Mouse (Mus musculus) liver, embryonic 11.5 days (tissue): ENCODE data around the gene Orc3. TPM values are rescaled to one million over a fixed set of nuclear protein-coding genes. Genes with fewer than 3 reads are reported as not detected.

ENCODE experiments used
- ATAC-seq: fragments of 200-750 bp; cut with Nextera tagmentation; replicated peaks from 2 replicates; pipeline ENCODE4 v1.8.0; 2017; ENCODE audit warnings: moderate number of reproducible peaks, mild to moderate bottlenecking, moderate TSS enrichment, moderate library complexity; ENCODE audit not compliant: low FRiP score
- DNase-seq: peaks from one replicate; pipeline ENCODE4 v3.0.0-alpha.2; 2017; ENCODE audit warnings: low spot score
- H3K27ac ChIP-seq: fragments of 300-500 bp; sonication (generic); 2 replicates; pipeline ENCODE4 v1.5.1; 2014; ENCODE audit warnings: mild to moderate bottlenecking, low read depth, low read length, control low read depth
- H3K27me3 ChIP-seq: fragments of 300-500 bp; sonication (generic); replicated peaks from 2 replicates; pipeline ENCODE4 v1.6.1; 2014; ENCODE audit warnings: low read length, mixed read lengths; ENCODE audit not compliant: control insufficient read depth, insufficient read depth
- H3K36me3 ChIP-seq: fragments of 300-500 bp; sonication (generic); 2 replicates; pipeline ENCODE4 v1.6.1; 2014; ENCODE audit warnings: mild to moderate bottlenecking, low read length, moderate library complexity, mixed read lengths; ENCODE audit not compliant: control insufficient read depth, insufficient read depth
- H3K4me1 ChIP-seq: fragments of 300-500 bp; sonication (generic); replicated peaks from 2 replicates; pipeline ENCODE4 v1.6.1; 2014; ENCODE audit warnings: low read length, mixed read lengths; ENCODE audit not compliant: control insufficient read depth, insufficient read depth
- H3K4me2 ChIP-seq: fragments of 300-500 bp; sonication (generic); 2 replicates; pipeline ENCODE4 v1.6.1; 2014; ENCODE audit warnings: mild to moderate bottlenecking, control low read depth, moderate library complexity
- H3K4me3 ChIP-seq: fragments of 300-500 bp; sonication (generic); 2 replicates; pipeline ENCODE4 v1.5.1; 2014; ENCODE audit warnings: low read depth, low read length, control low read depth
- H3K9ac ChIP-seq: fragments of 300-500 bp; sonication (generic); 2 replicates; pipeline ENCODE4 v1.6.1; 2014; ENCODE audit warnings: low read depth, low read length, control low read depth
- H3K9me3 ChIP-seq: fragments of 300-500 bp; sonication (generic); 2 replicates; pipeline ENCODE4 v1.6.1; 2016; ENCODE audit warnings: low read length, inconsistent platforms, mixed read lengths; ENCODE audit not compliant: control insufficient read depth
- WGBS: fragments of 180-500 bp; shearing (Covaris S2); extraction: QIAGEN DNeasy Blood & Tissue Kit; methylation state at CpG from one replicate; pipeline ENCODE4 v1.1.7; 2014; 5-methylcytosine and 5-hydroxymethylcytosine counted together
- polyA plus RNA-seq: library from polyadenylated mRNA; unstranded; fragments of >200 nt; fragmentation: Nextera tagmentation; extraction: Ambion mirVana; gene quantifications from 2 replicates; pipeline ENCODE4 v1.2.1, GENCODE M21; 2014

Gene Orc3
- polyA plus RNA-seq: 116 and 130 TPM in 2 replicates

DNA sequence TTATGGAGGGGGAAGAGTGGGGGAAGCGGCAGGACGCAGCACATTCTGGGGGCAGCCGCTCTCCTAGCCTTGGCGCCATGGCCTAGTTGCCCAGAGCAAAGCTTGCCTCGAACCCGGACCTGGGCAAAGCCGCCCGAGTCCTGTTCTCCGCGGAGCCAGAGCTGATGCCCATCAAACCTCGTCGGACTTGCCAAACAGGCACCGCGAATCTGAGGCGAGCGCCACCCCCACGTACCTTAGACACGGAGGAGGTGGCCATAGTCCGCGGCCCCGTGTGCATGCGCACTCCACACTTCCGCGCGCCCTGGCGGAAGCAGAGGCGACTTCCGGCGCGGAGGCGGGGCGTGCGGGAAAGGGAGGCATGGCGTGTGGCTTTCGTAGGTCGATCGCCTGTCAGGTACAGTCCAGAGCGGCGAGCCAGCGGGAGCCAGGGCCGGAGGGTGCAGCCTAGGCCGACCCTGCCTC is at the start of gene Orc3, which contains the start of gene Rars2:
TSS of gene Orc3 (minus strand) at position 315 of the 465 bp plus-strand sequence.
TSS of gene Rars2 (plus strand) at position 328 of the 465 bp plus-strand sequence.
- peaks cover 11% of the 10 kb centered on the region; the same call in 1 of the 2 replicates for H3K4me1 ChIP-seq
- H3K9ac ChIP-seq: peak within 1 kb of the TSS; percentile 94
- under 1% methylated on average over 42 of the region's 42 CpGs for WGBS
- H3K4me2 ChIP-seq: peak within 1 kb of the TSS; percentile 84
- H3K27ac ChIP-seq: peak within 1 kb of the TSS; percentile 70
- ATAC-seq (peak; percentile 98), DNase-seq (peak; percentile 93)
- H3K4me3 ChIP-seq: peak within 1 kb of the TSS; percentile 85
- no peaks in the 10 kb centered on the region for H3K9me3 ChIP-seq
- H3K27me3 ChIP-seq: no peaks in the 10 kb centered on the region
- H3K36me3 ChIP-seq: no peaks in the 10 kb centered on the region; the same call in 1 of the 2 replicates

DNA sequence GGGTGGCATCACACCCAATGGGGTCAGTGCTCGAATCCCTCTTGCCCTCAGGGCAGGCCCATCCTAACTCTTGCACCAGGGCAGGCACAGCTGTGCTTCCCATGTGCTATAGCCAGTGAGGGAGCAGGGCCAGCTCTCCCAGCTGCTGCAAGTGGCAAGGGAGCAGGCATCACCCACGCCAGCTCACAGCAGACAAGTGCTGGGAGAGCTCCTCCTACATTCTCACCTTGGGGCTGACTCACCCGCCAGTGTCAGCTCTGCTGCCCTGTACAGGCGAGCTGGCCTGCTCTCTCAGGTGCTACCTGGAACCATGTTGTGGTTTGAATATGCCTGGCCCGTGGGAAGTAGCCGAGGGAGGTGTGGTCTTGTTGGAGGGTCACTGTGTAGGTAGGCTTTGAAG is 47.2 kb upstream of the Orc3 start:
- no peak for DNase-seq
- Histone ChIP-seq H3K36me3 (peaks cover 39% of the 10 kb centered on the region), H3K4me3 (no peak overlapping the region), H3K27me3 (no peaks in the 10 kb centered on the region), H3K27ac (no peak overlapping the region), H3K9me3 (no peaks in the 10 kb centered on the region), H3K9ac (no peak overlapping the region), H3K4me1 (no peaks in the 10 kb centered on the region), H3K4me2 (no peak overlapping the region)
- WGBS: 89% methylated on average over 6 of the region's 6 CpGs
- no peak for ATAC-seq

DNA sequence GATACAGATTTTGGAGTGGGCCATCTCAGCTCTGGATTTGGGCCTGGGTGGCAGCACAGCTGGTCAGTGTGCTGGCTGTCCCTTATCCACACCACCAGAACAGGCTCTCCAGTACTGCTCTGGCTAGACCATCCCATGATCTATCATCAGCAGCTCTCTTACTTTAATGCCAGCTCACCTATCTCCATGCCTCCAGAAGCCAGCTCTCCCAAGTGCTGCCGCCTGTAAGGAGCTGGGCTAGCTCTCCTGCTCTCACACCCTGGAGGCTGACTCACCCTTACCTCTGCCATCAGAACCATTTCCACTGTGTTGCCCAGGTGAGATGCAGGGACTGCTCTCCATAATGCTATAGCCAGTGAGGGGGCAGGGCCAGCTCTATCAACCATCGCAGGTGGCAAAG is 46.8 kb upstream of the Orc3 start:
- WGBS: 90% methylated on average over 2 of the region's 2 CpGs
- DNase-seq (no peak), ATAC-seq (no peak)
- H3K27ac ChIP-seq: no peak overlapping the region
- H3K36me3 ChIP-seq: peaks cover 41% of the 10 kb centered on the region
- no peak overlapping the region for H3K9ac ChIP-seq
- H3K4me3 ChIP-seq: no peak overlapping the region
- H3K27me3 ChIP-seq: no peaks in the 10 kb centered on the region
- no peaks in the 10 kb centered on the region for H3K4me1 ChIP-seq
- no peak overlapping the region for H3K4me2 ChIP-seq
- H3K9me3 ChIP-seq: no peaks in the 10 kb centered on the region

GRCm38 (mm10) chr4:34659012-34659411 is 44.3 kb upstream of the Orc3 start:
- H3K4me1 ChIP-seq: no peaks in the 10 kb centered on the region
- no peak for ATAC-seq
- H3K4me3 ChIP-seq: no peak overlapping the region
- H3K36me3 ChIP-seq: peaks cover 41% of the 10 kb centered on the region
- WGBS: 78% methylated on average over 2 of the region's 2 CpGs
- H3K9ac ChIP-seq: no peak overlapping the region
- H3K4me2 ChIP-seq: no peak overlapping the region
- H3K27me3 ChIP-seq: no peaks in the 10 kb centered on the region
- DNase-seq: no peak
- no peaks in the 10 kb centered on the region for H3K9me3 ChIP-seq
- no peak overlapping the region for H3K27ac ChIP-seq

DNA sequence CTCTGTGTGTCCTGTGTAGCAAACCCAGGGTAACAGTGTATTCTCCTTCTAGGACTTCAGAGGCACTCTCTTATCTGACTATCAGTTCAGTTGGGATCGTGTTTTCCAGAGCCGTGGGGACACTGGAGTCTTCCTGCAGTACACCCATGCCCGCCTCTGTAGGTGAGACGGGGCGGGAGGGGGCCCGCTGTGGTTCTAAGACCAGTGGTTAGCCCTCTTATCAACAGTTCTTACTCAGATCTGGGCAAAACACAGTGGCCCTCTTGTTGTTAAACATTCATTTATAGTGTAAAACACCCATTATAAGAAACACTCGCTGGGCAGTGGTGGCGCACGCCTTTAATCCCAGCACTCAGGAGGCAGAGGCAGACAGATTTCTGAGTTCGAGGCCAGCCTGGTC is 41.4 kb upstream of the Orc3 start:
- no peak overlapping the region for H3K4me3 ChIP-seq
- ATAC-seq: no peak
- no peak overlapping the region for H3K4me2 ChIP-seq
- DNase-seq: no peak
- no peak overlapping the region for H3K9ac ChIP-seq
- H3K4me1 ChIP-seq: no peaks in the 10 kb centered on the region
- no peak overlapping the region for H3K27ac ChIP-seq
- H3K27me3 ChIP-seq: no peaks in the 10 kb centered on the region
- 88% methylated on average over 10 of the region's 10 CpGs for WGBS
- H3K36me3 ChIP-seq: peaks cover 26% of the 10 kb centered on the region
- no peaks in the 10 kb centered on the region for H3K9me3 ChIP-seq

GRCm38 (mm10) chr4:34653179-34653578 is 38.4 kb upstream of the Orc3 start:
- DNase-seq (no peak), ATAC-seq (no peak)
- Histone ChIP-seq H3K4me1 (no peaks in the 10 kb centered on the region), H3K27ac (no peak overlapping the region), H3K36me3 (peaks cover 14% of the 10 kb centered on the region; the same call in 1 of the 2 replicates), H3K27me3 (no peaks in the 10 kb centered on the region), H3K9ac (no peak overlapping the region), H3K4me3 (no peak overlapping the region), H3K4me2 (no peak overlapping the region), H3K9me3 (no peaks in the 10 kb centered on the region)
- 91% methylated on average over 7 of the region's 7 CpGs for WGBS

- peaks cover 16% of the 10 kb centered on the region for H3K36me3 ChIP-seq
- H3K27me3 ChIP-seq: no peaks in the 10 kb centered on the region
- no peaks in the 10 kb centered on the region for H3K9me3 ChIP-seq
- ATAC-seq: no peak
- no peak overlapping the region for H3K9ac ChIP-seq
- no peak overlapping the region for H3K27ac ChIP-seq
- no peak for DNase-seq
- H3K4me3 ChIP-seq: no peak overlapping the region
- H3K4me1 ChIP-seq: no peaks in the 10 kb centered on the region
- H3K4me2 ChIP-seq: no peak overlapping the region
Measured at GRCm38 (mm10) chr4:34644779-34645178, 30.0 kb upstream of the Orc3 start.

- DNase-seq (no peak), ATAC-seq (no peak)
- no peak overlapping the region for H3K27ac ChIP-seq
- WGBS: 90% methylated on average over 3 of the region's 3 CpGs
- H3K4me3 ChIP-seq: no peak overlapping the region
- peaks cover 8% of the 10 kb centered on the region; the same call in 1 of the 2 replicates for H3K36me3 ChIP-seq
- no peak overlapping the region for H3K9ac ChIP-seq
- H3K9me3 ChIP-seq: no peaks in the 10 kb centered on the region
- no peaks in the 10 kb centered on the region for H3K27me3 ChIP-seq
- H3K4me1 ChIP-seq: no peaks in the 10 kb centered on the region
- no peak overlapping the region for H3K4me2 ChIP-seq
Measured at GRCm38 (mm10) chr4:34640731-34641130, 26.0 kb upstream of the Orc3 start.

GRCm38 (mm10) chr4:34639745-34640364 is 25.1 kb upstream of the Orc3 start:
- WGBS: 86% methylated on average over 5 of the region's 5 CpGs
- H3K4me1 ChIP-seq: no peaks in the 10 kb centered on the region
- no peak overlapping the region for H3K4me3 ChIP-seq
- no peaks in the 10 kb centered on the region for H3K9me3 ChIP-seq
- peaks cover 8% of the 10 kb centered on the region; the same call in 1 of the 2 replicates for H3K36me3 ChIP-seq
- no peak for DNase-seq
- no peak for ATAC-seq
- H3K4me2 ChIP-seq: no peak overlapping the region
- no peak overlapping the region for H3K9ac ChIP-seq
- H3K27ac ChIP-seq: no peak overlapping the region
- no peaks in the 10 kb centered on the region for H3K27me3 ChIP-seq
